Mouse (Mus musculus): ENCODE measurements around the gene Gm17455.

Gm17455 gene

GRCm38 (mm10) chr10:60419624-60420023 lies 20.1 kb downstream of the Gm17455 start:
- no peak for DNase-seq (ENCODE audit: low read depth, low spot score)

GRCm38 (mm10) chr10:60422756-60423155 lies 23.2 kb downstream of the Gm17455 start:
- no peak for DNase-seq (ENCODE audit: low read depth, low spot score)

GRCm38 (mm10) chr10:60430001-60430400 lies 30.5 kb downstream of the Gm17455 start:
- no peak for DNase-seq (ENCODE audit: low read depth, low spot score)

GRCm38 (mm10) chr10:60430591-60430990 lies 31.1 kb downstream of the Gm17455 start:
- no peak for DNase-seq (ENCODE audit: low read depth, low spot score)

GRCm38 (mm10) chr10:60432679-60433078 lies 33.2 kb downstream of the Gm17455 start:
- no peak for DNase-seq (ENCODE audit: low read depth, low spot score)

GRCm38 (mm10) chr10:60442321-60442720 lies 42.8 kb downstream of the Gm17455 start:
- DNase-seq (ENCODE audit: low read depth, low spot score): no peak

GRCm38 (mm10) chr10:60443078-60443477 lies 43.6 kb downstream of the Gm17455 start:
- no peak for DNase-seq (ENCODE audit: low read depth, low spot score)

- DNase-seq (ENCODE audit: low read depth, low spot score): peak; percentile 85
These were observed 45.6 kb downstream of the Gm17455 start for GRCm38 (mm10) chr10:60445031-60445593.

GRCm38 (mm10) chr10:60447186-60447585 lies 47.7 kb downstream of the Gm17455 start:
- no peak for DNase-seq (ENCODE audit: low read depth, low spot score)
